ENCODE assay signal across 14 mouse cellular contexts in genomic region chr13:74031133-74031532, GRCm38 (mm10).
"Had no signal": no experiment of that assay in that cellular context is flagged by ENCODE, and none has a peak within 500 bp of the region (broad histone marks: within the 10 kb centered on the region; RNA-seq: fewer than 3 reads in every experiment).

No protein-coding gene starts in this region.

- H3K36me3 ChIP-seq: kidney, embryonic 15.5 days had no signal

- H3K4me3 ChIP-seq: kidney, embryonic 15.5 days; limb, embryonic 12.5 days; neural tube, embryonic 12.5 days had no signal

- H3K4me1 ChIP-seq: kidney, embryonic 15.5 days; limb, embryonic 12.5 days; neural tube, embryonic 12.5 days had no signal

- H3K9ac ChIP-seq: kidney, embryonic 15.5 days; limb, embryonic 12.5 days; liver, embryonic 14.5 days; neural tube, embryonic 12.5 days had no signal

- H3K27ac ChIP-seq: kidney, embryonic 15.5 days; limb, embryonic 12.5 days; liver, embryonic 14.5 days; neural tube, embryonic 12.5 days had no signal

- H3K4me2 ChIP-seq: kidney, embryonic 15.5 days; limb, embryonic 12.5 days; neural tube, embryonic 12.5 days had no signal

- H3K9me3 ChIP-seq: kidney, embryonic 15.5 days; limb, embryonic 12.5 days; neural tube, embryonic 12.5 days had no signal

- DNase-seq: kidney, adult 2 months; kidney, postnatal 36 days; liver; lung, adult 2 months; lung, postnatal 36 days; midbrain, embryonic 14.5 days; right cerebral cortex, postnatal 4 days; spleen, adult 18-20 months; thymus, postnatal 36 days had no signal

- H3K27me3 ChIP-seq: kidney, embryonic 15.5 days; limb, embryonic 12.5 days; neural tube, embryonic 12.5 days had no signal

- ATAC-seq: lung, postnatal 0 days had no signal
